Mouse (Mus musculus): ENCODE measurements around the gene Aplnr. TPM values are rescaled to one million over a fixed set of nuclear protein-coding genes. Genes with fewer than 3 reads are reported as not detected.
A peak's percentile ranks its signal among the peaks of the same experiment; 100 is the strongest.

Gene Aplnr
- polyA plus RNA-seq, 1 experiment from 2014 or later, result 36.6 TPM

DNA sequence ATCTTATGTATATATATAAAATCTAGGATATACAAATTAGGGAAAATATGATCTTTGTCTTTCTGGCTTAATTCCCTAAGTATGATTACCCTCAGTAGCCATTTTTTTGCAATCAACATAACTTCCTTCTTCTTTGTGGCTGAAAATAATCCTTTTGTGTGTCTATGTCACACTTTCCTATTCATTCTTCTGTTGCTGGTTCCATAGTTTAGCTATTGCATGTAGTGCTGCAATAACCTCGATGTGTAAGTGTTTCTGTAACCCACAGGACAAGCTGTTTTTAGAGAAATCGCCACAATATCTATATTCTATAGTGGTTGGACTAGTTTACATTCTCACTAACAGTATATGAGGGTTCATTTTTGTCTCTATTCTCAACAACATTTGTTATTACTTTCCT, 8.9 kb downstream of the Aplnr start:
- Histone ChIP-seq H3K9ac (ENCODE audit: low read depth, low read length) (no peak overlapping the region), H3K36me3 (ENCODE audit: control insufficient read depth, insufficient read depth, low read length) (no peaks in the 10 kb centered on the region), H3K4me1 (replicated peaks; ENCODE audit: control insufficient read depth, insufficient read depth, low read length) (no peaks in the 10 kb centered on the region), H3K27me3 (ENCODE audit: control insufficient read depth, insufficient read depth, low read length) (no peaks in the 10 kb centered on the region), H3K9me3 (ENCODE audit: control insufficient read depth, low read length) (no peaks in the 10 kb centered on the region), H3K4me2 (replicated peaks; ENCODE audit: low read depth, low read length) (no peak overlapping the region), H3K27ac (ENCODE audit: low read depth, low read length) (no peak overlapping the region), H3K4me3 (ENCODE audit: low read depth, low read length) (no peak overlapping the region)
- no peak for DNase-seq (ENCODE audit: low spot score)
- no peak for ATAC-seq (ENCODE audit: low FRiP score)
- 73% methylated on average over 2 of the region's 2 CpGs for WGBS

DNA sequence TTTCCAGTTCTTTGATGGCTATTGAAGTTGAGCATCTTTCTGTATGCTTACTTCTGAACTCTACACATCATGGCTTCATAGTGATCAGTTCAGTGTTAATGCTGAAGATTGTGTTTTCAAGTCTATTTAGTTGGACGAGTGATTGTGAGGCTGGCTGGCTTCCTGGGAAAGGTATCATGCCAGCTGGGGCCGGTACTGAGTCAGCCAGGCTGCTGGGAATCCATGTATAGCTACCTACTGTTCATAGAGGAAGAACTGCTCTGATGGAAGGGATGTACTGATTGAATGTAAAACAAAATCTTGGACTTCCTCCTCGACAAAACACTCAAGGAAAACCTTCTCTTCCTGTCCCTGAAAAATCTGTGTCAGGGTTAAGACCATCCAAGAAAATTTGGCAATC, 9.3 kb downstream of the Aplnr start:
- H3K4me1 ChIP-seq (replicated peaks; ENCODE audit: control insufficient read depth, insufficient read depth, low read length), result no peaks in the 10 kb centered on the region
- no peak overlapping the region for H3K9ac ChIP-seq (ENCODE audit: low read depth, low read length)
- H3K27ac ChIP-seq (ENCODE audit: low read depth, low read length), result no peak overlapping the region
- DNase-seq (ENCODE audit: low spot score) (no peak), ATAC-seq (ENCODE audit: low FRiP score) (no peak)
- no peaks in the 10 kb centered on the region for H3K27me3 ChIP-seq (ENCODE audit: control insufficient read depth, insufficient read depth, low read length)
- H3K4me2 ChIP-seq (replicated peaks; ENCODE audit: low read depth, low read length), result no peak overlapping the region
- H3K36me3 ChIP-seq (ENCODE audit: control insufficient read depth, insufficient read depth, low read length), result no peaks in the 10 kb centered on the region
- no peaks in the 10 kb centered on the region for H3K9me3 ChIP-seq (ENCODE audit: control insufficient read depth, low read length)
- WGBS, result 87% methylated on average over 3 of the region's 3 CpGs
- H3K4me3 ChIP-seq (ENCODE audit: low read depth, low read length), result no peak overlapping the region

DNA sequence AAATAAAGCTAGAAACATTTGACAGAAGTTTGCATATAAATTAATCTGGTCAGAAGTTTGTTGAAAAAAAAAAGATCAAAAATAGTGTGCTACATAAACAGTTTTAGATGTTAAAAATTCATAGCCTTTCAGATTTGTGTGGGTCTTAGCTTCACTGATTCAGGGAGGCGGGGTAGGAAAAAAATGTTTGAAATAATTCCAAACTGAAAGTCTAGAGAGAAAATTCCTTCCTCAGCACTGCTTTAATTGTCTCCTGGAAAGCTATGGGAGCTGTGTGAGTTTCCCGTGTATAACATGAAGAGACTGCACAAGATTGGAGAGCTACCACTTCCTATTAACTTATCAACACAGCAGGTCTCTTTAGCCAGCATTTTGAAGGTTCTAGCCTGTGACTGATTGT, 11.5 kb downstream of the Aplnr start:
- Histone ChIP-seq H3K4me3 (ENCODE audit: low read depth, low read length) (no peak overlapping the region), H3K9me3 (ENCODE audit: control insufficient read depth, low read length) (no peaks in the 10 kb centered on the region), H3K4me1 (replicated peaks; ENCODE audit: control insufficient read depth, insufficient read depth, low read length) (no peaks in the 10 kb centered on the region), H3K27ac (ENCODE audit: low read depth, low read length) (no peak overlapping the region), H3K9ac (ENCODE audit: low read depth, low read length) (no peak overlapping the region), H3K27me3 (ENCODE audit: control insufficient read depth, insufficient read depth, low read length) (no peaks in the 10 kb centered on the region), H3K36me3 (ENCODE audit: control insufficient read depth, insufficient read depth, low read length) (no peaks in the 10 kb centered on the region), H3K4me2 (replicated peaks; ENCODE audit: low read depth, low read length) (no peak overlapping the region)
- WGBS, result 80% methylated on average over 2 of the region's 2 CpGs
- DNase-seq (ENCODE audit: low spot score) (no peak), ATAC-seq (ENCODE audit: low FRiP score) (no peak)

DNA sequence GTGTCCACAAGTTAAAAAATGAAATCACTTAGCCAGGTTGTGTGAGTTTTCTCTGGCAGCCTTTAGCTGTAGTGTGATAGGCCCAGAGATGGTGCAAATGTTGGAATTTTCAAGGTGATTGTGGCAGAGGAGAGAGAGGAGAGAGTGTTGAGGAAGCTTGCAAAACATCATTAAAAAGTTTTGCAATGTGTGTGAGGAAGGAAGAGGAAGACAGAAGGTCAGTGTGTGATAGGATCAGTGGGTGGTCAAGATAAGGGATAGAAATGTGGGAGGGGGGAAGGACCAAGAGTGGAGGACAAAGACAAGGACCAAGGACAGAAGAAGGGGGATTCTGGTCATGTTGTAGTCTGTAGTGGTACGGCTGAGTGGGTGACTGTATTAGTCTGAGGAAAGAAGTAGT, 14.3 kb downstream of the Aplnr start:
- H3K4me1 ChIP-seq (replicated peaks; ENCODE audit: control insufficient read depth, insufficient read depth, low read length), result no peaks in the 10 kb centered on the region

DNA sequence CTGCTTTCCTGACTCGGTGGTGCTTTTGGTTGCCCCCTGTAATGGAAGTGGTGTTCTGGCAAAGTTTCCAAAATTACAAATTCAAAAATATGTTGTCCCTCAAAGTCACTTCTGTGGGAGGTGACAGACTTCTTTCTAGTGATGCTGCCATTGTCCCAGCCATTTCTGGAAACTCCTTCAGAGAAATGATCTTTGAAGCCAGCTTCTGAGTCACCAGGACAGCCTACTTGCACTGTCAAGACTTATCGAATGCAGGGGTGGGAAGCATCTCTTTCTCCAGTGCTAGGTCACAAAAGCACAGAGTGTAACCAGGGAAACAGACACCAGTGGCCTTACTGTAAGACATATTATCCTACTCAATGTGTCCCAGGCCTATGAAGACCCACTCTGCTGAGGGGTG, 15.2 kb downstream of the Aplnr start:
- H3K4me1 ChIP-seq (replicated peaks; ENCODE audit: control insufficient read depth, insufficient read depth, low read length), result no peaks in the 10 kb centered on the region
- no peak overlapping the region for H3K4me2 ChIP-seq (replicated peaks; ENCODE audit: low read depth, low read length)
- no peak overlapping the region for H3K9ac ChIP-seq (ENCODE audit: low read depth, low read length)
- H3K4me3 ChIP-seq (ENCODE audit: low read depth, low read length), result no peak overlapping the region
- H3K27me3 ChIP-seq (ENCODE audit: control insufficient read depth, insufficient read depth, low read length), result no peaks in the 10 kb centered on the region
- no peaks in the 10 kb centered on the region for H3K9me3 ChIP-seq (ENCODE audit: control insufficient read depth, low read length)
- ATAC-seq (ENCODE audit: low FRiP score) (no peak), DNase-seq (ENCODE audit: low spot score) (no peak)
- 92% methylated on average over 2 of the region's 2 CpGs for WGBS
- no peak overlapping the region for H3K27ac ChIP-seq (ENCODE audit: low read depth, low read length)
- H3K36me3 ChIP-seq (ENCODE audit: control insufficient read depth, insufficient read depth, low read length), result no peaks in the 10 kb centered on the region

More for the DNA sequence above, 14.3 kb downstream of the Aplnr start:
- Histone ChIP-seq H3K4me3 (ENCODE audit: low read depth, low read length) (no peak overlapping the region), H3K36me3 (ENCODE audit: control insufficient read depth, insufficient read depth, low read length) (no peaks in the 10 kb centered on the region), H3K9me3 (ENCODE audit: control insufficient read depth, low read length) (no peaks in the 10 kb centered on the region), H3K27me3 (ENCODE audit: control insufficient read depth, insufficient read depth, low read length) (no peaks in the 10 kb centered on the region), H3K4me2 (replicated peaks; ENCODE audit: low read depth, low read length) (no peak overlapping the region), H3K9ac (ENCODE audit: low read depth, low read length) (no peak overlapping the region), H3K27ac (ENCODE audit: low read depth, low read length) (no peak overlapping the region)
- DNase-seq (ENCODE audit: low spot score) (no peak), ATAC-seq (ENCODE audit: low FRiP score) (no peak)
- WGBS, result 90% methylated on average over 1 of the region's 1 CpGs

DNA sequence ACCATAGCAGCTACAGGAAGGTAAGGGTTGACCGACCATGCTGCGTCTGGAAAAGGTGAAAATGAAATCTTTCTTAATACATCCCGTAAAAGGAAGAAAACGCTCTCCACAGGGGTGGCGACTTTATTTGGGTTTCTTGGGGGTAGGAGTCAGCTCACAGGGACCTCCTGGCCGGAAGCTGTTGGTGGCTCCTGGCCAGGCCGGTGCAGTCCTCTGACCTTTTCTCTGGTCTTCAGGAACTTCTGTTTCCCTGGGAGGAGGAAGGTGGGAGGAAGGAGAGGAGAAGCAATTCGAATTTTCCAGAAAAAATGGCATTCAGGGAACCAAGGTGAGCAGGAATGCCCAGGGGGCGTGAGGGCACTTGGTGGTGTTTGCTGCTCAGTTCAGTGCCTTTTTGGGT, 19.3 kb downstream of the Aplnr start:
- Histone ChIP-seq H3K36me3 (ENCODE audit: control insufficient read depth, insufficient read depth, low read length) (no peaks in the 10 kb centered on the region), H3K4me3 (ENCODE audit: low read depth, low read length) (no peak overlapping the region), H3K4me2 (replicated peaks; ENCODE audit: low read depth, low read length) (no peak overlapping the region), H3K27me3 (ENCODE audit: control insufficient read depth, insufficient read depth, low read length) (no peaks in the 10 kb centered on the region), H3K9ac (ENCODE audit: low read depth, low read length) (no peak overlapping the region), H3K27ac (ENCODE audit: low read depth, low read length) (no peak overlapping the region), H3K4me1 (replicated peaks; ENCODE audit: control insufficient read depth, insufficient read depth, low read length) (no peaks in the 10 kb centered on the region), H3K9me3 (ENCODE audit: control insufficient read depth, low read length) (no peaks in the 10 kb centered on the region)
- WGBS, result 83% methylated on average over 9 of the region's 9 CpGs
- no peak for DNase-seq (ENCODE audit: low spot score)
- no peak for ATAC-seq (ENCODE audit: low FRiP score)

DNA sequence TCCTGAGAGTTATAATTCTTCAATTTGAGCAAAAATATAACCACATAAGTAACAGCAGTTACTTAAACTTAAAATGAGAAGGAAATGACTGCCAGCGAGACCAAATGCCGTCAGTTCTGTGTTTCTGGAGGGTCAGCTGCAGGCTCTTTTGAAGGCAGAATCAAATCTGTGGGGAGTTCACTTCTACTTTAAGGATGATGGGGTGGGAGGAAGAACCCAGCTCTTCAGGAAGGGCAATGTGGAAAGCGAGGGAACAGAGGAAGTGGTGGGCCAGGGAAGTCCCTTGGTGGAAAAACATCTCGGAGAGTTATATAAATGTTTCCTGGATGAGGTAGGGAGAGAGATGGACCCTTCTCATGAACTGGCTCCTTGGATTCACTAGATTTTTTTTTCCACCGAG, 20.1 kb downstream of the Aplnr start:
- WGBS, result 84% methylated on average over 5 of the region's 5 CpGs
- no peaks in the 10 kb centered on the region for H3K36me3 ChIP-seq (ENCODE audit: control insufficient read depth, insufficient read depth, low read length)
- no peak overlapping the region for H3K9ac ChIP-seq (ENCODE audit: low read depth, low read length)
- no peaks in the 10 kb centered on the region for H3K4me1 ChIP-seq (replicated peaks; ENCODE audit: control insufficient read depth, insufficient read depth, low read length)
- no peak overlapping the region for H3K4me2 ChIP-seq (replicated peaks; ENCODE audit: low read depth, low read length)
- H3K27ac ChIP-seq (ENCODE audit: low read depth, low read length), result no peak overlapping the region
- H3K27me3 ChIP-seq (ENCODE audit: control insufficient read depth, insufficient read depth, low read length), result no peaks in the 10 kb centered on the region
- DNase-seq (ENCODE audit: low spot score), result no peak
- no peaks in the 10 kb centered on the region for H3K9me3 ChIP-seq (ENCODE audit: control insufficient read depth, low read length)
- no peak overlapping the region for H3K4me3 ChIP-seq (ENCODE audit: low read depth, low read length)
- no peak for ATAC-seq (ENCODE audit: low FRiP score)

DNA sequence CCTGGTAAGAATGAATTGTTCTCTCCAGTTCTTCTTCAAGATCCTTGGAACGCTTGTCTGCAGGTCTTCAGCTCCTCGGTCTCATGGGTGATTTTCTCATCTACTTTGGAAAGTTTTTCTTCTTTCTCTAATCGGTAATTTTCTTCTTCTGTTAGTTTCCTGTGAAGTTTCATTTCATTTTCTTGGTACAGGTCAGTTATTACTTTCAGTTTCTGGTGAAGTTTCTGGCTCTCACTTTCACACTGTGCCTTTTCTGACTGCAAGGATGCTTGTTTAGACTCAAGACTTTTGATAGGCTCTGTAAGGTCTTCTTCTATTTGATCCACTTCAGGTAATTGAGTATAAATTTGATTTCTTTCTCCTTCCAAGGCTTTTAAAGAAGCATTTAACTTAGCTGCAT, 21.4 kb downstream of the Aplnr start:
- no peaks in the 10 kb centered on the region for H3K36me3 ChIP-seq (ENCODE audit: control insufficient read depth, insufficient read depth, low read length)
- H3K4me2 ChIP-seq (replicated peaks; ENCODE audit: low read depth, low read length), result no peak overlapping the region
- H3K9ac ChIP-seq (ENCODE audit: low read depth, low read length), result no peak overlapping the region
- H3K9me3 ChIP-seq (ENCODE audit: control insufficient read depth, low read length), result no peaks in the 10 kb centered on the region
- 88% methylated on average over 3 of the region's 3 CpGs for WGBS
- H3K27me3 ChIP-seq (ENCODE audit: control insufficient read depth, insufficient read depth, low read length), result no peaks in the 10 kb centered on the region
- H3K27ac ChIP-seq (ENCODE audit: low read depth, low read length), result no peak overlapping the region
- H3K4me1 ChIP-seq (replicated peaks; ENCODE audit: control insufficient read depth, insufficient read depth, low read length), result no peaks in the 10 kb centered on the region
- no peak for ATAC-seq (ENCODE audit: low FRiP score)
- DNase-seq (ENCODE audit: low spot score), result no peak
- H3K4me3 ChIP-seq (ENCODE audit: low read depth, low read length), result no peak overlapping the region

DNA sequence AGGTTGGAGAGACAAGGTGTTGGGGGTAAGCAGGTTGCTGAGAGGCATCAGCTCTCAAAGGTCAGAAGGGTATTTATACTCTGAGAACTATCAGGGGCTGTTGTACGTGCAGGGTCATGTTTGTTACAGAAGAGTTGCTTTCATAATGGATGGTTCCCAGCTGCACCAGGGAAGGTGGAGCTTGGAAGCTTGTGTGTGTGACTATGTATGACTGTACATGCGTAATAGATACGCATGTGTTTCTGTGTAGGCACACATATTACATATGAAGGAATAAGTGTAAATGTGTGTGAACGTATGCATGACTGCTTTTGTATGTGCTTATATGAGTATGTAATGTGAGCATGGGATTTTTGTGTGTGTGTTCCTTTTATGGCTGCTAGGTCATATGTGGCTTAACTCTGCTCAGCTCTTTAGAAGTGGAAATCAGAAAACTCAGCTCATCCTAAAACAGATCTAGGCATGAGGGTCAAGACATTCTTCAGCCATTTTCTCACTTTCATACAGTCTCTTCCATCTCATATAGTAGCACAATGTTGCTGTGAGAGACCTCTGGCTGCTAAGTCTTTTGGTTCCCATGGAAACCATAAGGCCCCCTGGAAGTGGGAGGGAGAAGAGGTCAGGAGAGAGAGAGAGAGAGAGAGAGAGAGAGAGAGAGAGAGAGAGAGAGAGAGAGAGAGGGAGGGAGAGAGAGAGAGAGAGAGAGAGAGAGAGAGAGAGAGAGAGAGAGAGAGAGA, 25.0 kb downstream of the Aplnr start:
- H3K9me3 ChIP-seq (ENCODE audit: control insufficient read depth, low read length), result no peaks in the 10 kb centered on the region
- no peak overlapping the region for H3K9ac ChIP-seq (ENCODE audit: low read depth, low read length)
- H3K27ac ChIP-seq (ENCODE audit: low read depth, low read length), result no peak overlapping the region
- H3K4me2 ChIP-seq (replicated peaks; ENCODE audit: low read depth, low read length), result no peak overlapping the region
- no peaks in the 10 kb centered on the region for H3K36me3 ChIP-seq (ENCODE audit: control insufficient read depth, insufficient read depth, low read length)
- H3K4me1 ChIP-seq (replicated peaks; ENCODE audit: control insufficient read depth, insufficient read depth, low read length), result no peaks in the 10 kb centered on the region
- no peaks in the 10 kb centered on the region for H3K27me3 ChIP-seq (ENCODE audit: control insufficient read depth, insufficient read depth, low read length)
- DNase-seq (ENCODE audit: low spot score), result no peak
- H3K4me3 ChIP-seq (ENCODE audit: low read depth, low read length), result no peak overlapping the region
- peak; percentile 66 for ATAC-seq (ENCODE audit: low FRiP score)
- WGBS, result 67% methylated on average over 4 of the region's 4 CpGs

Measured in hindbrain, embryonic 11.5 days (tissue).